ENCODE assay signal across 22 mouse cellular contexts in the genomic region with DNA sequence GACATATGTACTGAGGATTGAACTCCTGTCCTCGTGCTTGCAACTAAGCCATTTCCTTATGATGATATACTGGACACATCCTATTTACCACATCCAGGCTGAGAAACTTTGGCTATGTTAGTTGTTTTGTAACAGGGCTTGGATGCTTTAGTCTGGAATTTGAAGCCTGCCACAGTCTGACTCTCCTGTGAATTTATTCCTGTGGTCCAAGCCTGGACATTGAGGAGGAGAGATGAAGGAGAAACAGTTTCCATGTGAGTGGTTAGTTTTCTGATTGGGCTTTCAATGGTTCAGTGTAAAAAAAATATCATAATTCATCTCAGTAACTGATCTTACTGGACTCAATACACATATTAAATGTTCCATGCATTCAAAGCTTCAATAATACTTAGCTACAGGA.
DNase-seq lines count a peak whose midpoint lies in the region; ATAC-seq and TF ChIP-seq lines count a peak whose summit lies in the region.
"Had no signal": no experiment of that assay in that cellular context is flagged by ENCODE, and none has a peak within 500 bp of the region (broad histone marks: within the 10 kb centered on the region; RNA-seq: fewer than 3 reads in every experiment).

No protein-coding gene starts in this region.

- DNase-seq in heart, adult 11 months: peak; percentile 29
- DNase-seq in 3T3-L1 (ENCODE audit: low read depth, low spot score): peak; percentile 66
- no peak for DNase-seq in layer of hippocampus, adult 9-11 months
- DNase-seq in kidney, postnatal 36 days: no peak
- DNase-seq: adrenal gland, adult 8-10 months; adrenal gland, postnatal 25 days; cerebellum, adult 11 months; cerebellum, adult 18-20 months; cerebellum, adult 9-10 months; cerebellum, postnatal 10 days; cerebellum, postnatal 25 days had no signal

- H3K4me2 ChIP-seq in heart, embryonic 12.5 days: no peak overlapping the region
- H3K4me2 ChIP-seq: embryonic facial prominence, embryonic 12.5 days; forebrain, embryonic 12.5 days had no signal

- no peaks in the 10 kb centered on the region for H3K36me3 ChIP-seq in heart, embryonic 12.5 days
- H3K36me3 ChIP-seq: embryonic facial prominence, embryonic 10.5 days; embryonic facial prominence, embryonic 12.5 days; forebrain, embryonic 10.5 days; forebrain, embryonic 12.5 days had no signal

- TF ChIP-seq CTCF in embryonic fibroblast, embryonic 13.5 days (IDR thresholded peaks at IDR 0.05; ENCODE audit: borderline replicate concordance, insufficient read depth, low read length): no peak

- no peaks in the 10 kb centered on the region for H3K27me3 ChIP-seq in heart, embryonic 12.5 days (replicated peaks)
- H3K27me3 ChIP-seq: forebrain, embryonic 12.5 days had no signal

- no peaks in the 10 kb centered on the region for H3K4me1 ChIP-seq in heart, embryonic 12.5 days (replicated peaks)
- H3K4me1 ChIP-seq in embryonic fibroblast, embryonic 13.5 days (ENCODE audit: control insufficient read depth, insufficient read depth, low read length): peaks cover 2% of the 10 kb centered on the region; the same call in 1 of the 2 replicates
- H3K4me1 ChIP-seq: embryonic facial prominence, embryonic 10.5 days; embryonic facial prominence, embryonic 12.5 days; forebrain, embryonic 12.5 days had no signal

- no peak for ATAC-seq in heart, embryonic 12.5 days (ENCODE audit: insufficient number of reproducible peaks, low FRiP score)
- ATAC-seq: activated CD4-positive, CD25-positive, alpha-beta regulatory T cell, adult 4 months; forebrain, embryonic 14.5 days; forebrain, embryonic 16.5 days; Patski had no signal

- no peak overlapping the region for H3K9ac ChIP-seq in heart, embryonic 12.5 days
- H3K9ac ChIP-seq: embryonic facial prominence, embryonic 12.5 days; forebrain, embryonic 12.5 days had no signal

- no peak overlapping the region for H3K27ac ChIP-seq in heart, embryonic 12.5 days (ENCODE audit: poor library complexity, severe bottlenecking)
- peak overlapping the region; percentile 82 for H3K27ac ChIP-seq in embryonic fibroblast, embryonic 13.5 days (ENCODE audit: insufficient read depth, low read length)
- H3K27ac ChIP-seq: embryonic facial prominence, embryonic 10.5 days; embryonic facial prominence, embryonic 12.5 days; forebrain, embryonic 10.5 days; forebrain, embryonic 12.5 days had no signal

- H3K9me3 ChIP-seq in heart, embryonic 12.5 days (replicated peaks): no peaks in the 10 kb centered on the region
- H3K9me3 ChIP-seq: embryonic facial prominence, embryonic 10.5 days; embryonic facial prominence, embryonic 12.5 days; forebrain, embryonic 10.5 days; forebrain, embryonic 12.5 days had no signal

- H3K4me3 ChIP-seq in heart, embryonic 12.5 days: no peak overlapping the region
- no peak overlapping the region for H3K4me3 ChIP-seq in embryonic fibroblast, embryonic 13.5 days (ENCODE audit: insufficient read depth, low read length)
- H3K4me3 ChIP-seq: embryonic facial prominence, embryonic 10.5 days; embryonic facial prominence, embryonic 12.5 days; erythroblast, embryonic 14.5 days; forebrain, embryonic 10.5 days; forebrain, embryonic 12.5 days had no signal

- 71% methylated on average over 1 of the region's 1 CpGs for WGBS in heart, embryonic 12.5 days

- TF ChIP-seq POLR2A in embryonic fibroblast, embryonic 13.5 days (IDR thresholded peaks at IDR 0.05; ENCODE audit: low read depth, low read length): no peak

Comparison
In these comparisons a context has a peak if more than half of its experiments do, and no peak if none do; other contexts are left out.
1. DNase-seq: peak in heart, adult 11 months (single experiment) and 3T3-L1 (single experiment); none in layer of hippocampus, adult 9-11 months (single experiment) and kidney, postnatal 36 days (0 of 2).